Mouse (Mus musculus) E14TG2a.4 (cell line): ENCODE measurements around the gene Tmem209.

Source experiments
- CTCF ChIP-seq: conservative IDR thresholded peaks from 2 replicates; pipeline ENCODE4 v1.5.1; 2014; ENCODE audit warnings: low read length
- NANOG ChIP-seq: IDR thresholded peaks from 2 replicates; pipeline ENCODE4 v1.6.1; 2014; ENCODE audit warnings: borderline replicate concordance, low read length, mixed read lengths
- POU5F1 ChIP-seq: IDR thresholded peaks from 2 replicates; pipeline ENCODE4 v1.6.1; 2014; ENCODE audit warnings: low read length, borderline replicate concordance

GRCm38 (mm10) chr6:30543851-30544250, 34.3 kb upstream of the Tmem209 start:
- TF ChIP-seq CTCF (no peak), NANOG (no peak), POU5F1 (no peak)
